Mouse (Mus musculus): ENCODE results near the gene Rad17. TPM values are rescaled to one million over a fixed set of nuclear protein-coding genes. Genes with fewer than 3 reads are reported as not detected.

Rad17 gene
- total RNA-seq, 2 experiments from 2014 or later = 13.0 to 13.3 TPM

DNA sequence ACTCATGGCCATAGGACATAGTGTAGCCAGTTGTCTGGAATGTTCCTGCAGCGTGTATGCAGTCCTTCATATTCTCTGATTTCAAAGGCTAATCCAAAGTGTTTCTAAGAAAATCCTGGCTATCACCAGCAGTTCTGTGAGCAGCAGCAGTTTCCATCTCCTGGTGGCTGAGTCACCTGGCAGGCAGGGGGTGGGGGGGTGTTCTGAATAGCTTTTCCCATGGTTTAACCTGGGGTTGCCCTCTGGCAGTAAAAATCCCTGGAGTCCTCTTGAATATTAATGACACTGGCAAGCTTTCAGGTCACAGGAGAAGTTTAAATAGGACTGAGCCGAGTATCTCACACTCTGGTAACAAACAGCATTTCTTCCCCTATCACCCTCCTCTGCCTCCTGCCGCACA is 69.2 kb downstream of the Rad17 start:
- no peak for DNase-seq (ENCODE audit: extremely low spot score in 1 of 2, low spot score in 2 of 2)
- intact Hi-C loops (cut with DNase I) = no loop called here

DNA sequence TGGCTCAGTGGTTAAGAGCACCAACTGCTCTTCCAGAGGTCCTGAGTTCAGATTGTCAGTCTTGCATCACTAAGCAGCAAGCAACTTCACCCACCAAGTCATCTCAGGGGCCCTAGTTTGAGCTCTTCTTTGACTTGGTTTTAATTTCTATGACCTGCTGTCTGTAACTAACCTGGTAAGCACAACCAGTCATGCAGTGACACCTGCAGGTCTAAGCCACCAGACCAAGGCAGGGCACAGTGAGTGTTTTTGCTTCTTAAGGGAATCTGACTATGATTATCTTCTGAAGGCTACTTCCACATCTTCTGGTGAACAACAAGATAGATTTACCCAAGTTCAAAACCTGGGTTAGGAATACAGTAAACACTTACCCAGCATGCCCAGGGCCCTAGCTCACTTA is 70.9 kb downstream of the Rad17 start:
- no peak for DNase-seq (ENCODE audit: extremely low spot score in 1 of 2, low spot score in 2 of 2)
- intact Hi-C loops (cut with DNase I) = no loop called here

DNA sequence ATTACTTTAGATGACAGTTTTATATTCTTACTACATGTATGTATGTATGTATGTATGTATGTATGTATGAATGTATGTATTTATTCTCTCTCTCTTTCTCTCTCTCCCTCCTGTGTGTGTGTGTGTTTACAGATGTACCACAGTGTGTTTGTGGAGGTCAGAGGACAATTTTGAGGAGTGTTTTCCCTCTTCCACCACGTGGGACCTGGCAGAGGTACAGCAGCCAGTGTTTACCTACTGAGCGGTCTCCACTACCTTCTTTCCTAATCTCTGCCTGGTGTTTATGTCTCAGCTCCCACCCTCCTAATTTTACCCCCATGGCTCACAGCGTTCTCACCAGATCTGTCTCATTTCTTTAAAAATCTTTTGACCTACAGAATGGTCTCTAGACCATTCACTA is 71.6 kb downstream of the Rad17 start:
- no peak for DNase-seq (ENCODE audit: extremely low spot score in 1 of 2, low spot score in 2 of 2)
- intact Hi-C loops (cut with DNase I) = no loop called here

DNA sequence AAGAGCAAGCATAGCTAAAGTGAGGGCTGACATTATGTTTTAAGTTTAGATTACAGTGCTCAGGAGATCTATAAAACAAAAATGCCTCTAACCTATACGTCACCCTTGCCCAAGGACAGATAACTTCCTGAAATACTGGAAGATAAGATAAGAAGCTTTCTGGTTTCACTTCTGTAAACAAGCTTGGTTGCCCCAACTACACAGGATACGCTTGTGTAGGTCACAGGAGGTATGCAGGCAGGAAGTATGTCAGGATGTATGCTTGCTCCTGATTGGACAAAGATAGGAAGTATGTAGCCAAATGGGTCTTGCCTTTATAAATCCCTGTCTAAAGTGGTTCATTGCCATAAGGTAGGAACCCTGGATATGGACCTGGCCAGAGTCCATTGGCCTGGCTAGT is 74.9 kb downstream of the Rad17 start:
- no peak for DNase-seq (ENCODE audit: extremely low spot score in 1 of 2, low spot score in 2 of 2)
- intact Hi-C loops (cut with DNase I) = no loop called here

DNA sequence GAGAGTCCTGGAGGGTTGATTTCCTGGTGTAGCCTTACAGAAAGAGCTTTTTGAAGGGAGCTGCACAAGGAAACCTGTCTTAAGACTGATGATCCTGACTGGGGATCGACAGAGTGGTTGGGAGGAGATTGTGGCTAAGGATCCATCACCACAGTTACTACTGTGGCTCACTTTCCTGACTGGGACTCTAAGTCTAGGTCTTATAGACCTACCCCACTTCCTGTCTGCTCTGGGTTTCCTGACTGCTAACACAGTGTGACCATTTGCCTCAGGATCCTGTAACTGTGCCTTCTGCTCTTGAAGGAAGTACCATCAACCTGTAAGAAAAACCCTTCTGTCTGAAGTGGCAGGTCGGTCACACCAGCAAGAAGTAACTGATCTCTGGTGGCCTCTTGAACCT is 80.1 kb downstream of the Rad17 start:
- DNase-seq (ENCODE audit: extremely low spot score in 1 of 2, low spot score in 2 of 2) = no peak
- intact Hi-C loops (cut with DNase I) = no loop called here

DNA sequence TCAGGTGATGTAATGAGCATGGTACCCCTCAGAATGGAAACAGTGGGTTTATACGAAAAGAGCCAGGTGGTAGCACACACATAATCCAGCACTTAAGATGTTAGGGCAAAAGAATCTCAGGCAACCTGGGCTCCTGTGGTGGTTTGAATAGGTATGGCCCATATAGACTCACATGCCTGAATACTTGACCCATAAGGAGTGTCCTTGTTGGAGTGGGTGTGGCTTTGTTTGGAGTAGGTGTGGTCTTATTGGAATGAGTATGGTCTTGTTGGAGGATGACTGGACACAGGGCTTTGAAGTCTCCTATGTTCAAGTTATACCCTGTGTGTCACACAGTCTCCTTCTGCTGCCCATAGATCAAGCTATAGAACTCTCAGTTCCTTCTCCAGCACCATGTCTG is 82.5 kb downstream of the Rad17 start:
- no peak for DNase-seq (ENCODE audit: extremely low spot score in 1 of 2, low spot score in 2 of 2)
- intact Hi-C loops (cut with DNase I) = no loop called here

Other genes starting within 250 kb of the Rad17 start
- gene Naip1, start 198.2 kb downstream of the Rad17 start, total RNA-seq (2021) = under 1 TPM; 0.18 to 0.41 TPM
- gene Gtf2h2, start 158.5 kb downstream of the Rad17 start, total RNA-seq (2021) = 10 to 100 TPM; 42.8 to 44.2 TPM
- 1 to 10 TPM; 9.5 to 9.6 TPM for gene Ocln, start 98.3 kb downstream of the Rad17 start, total RNA-seq (2021)
- gene Marveld2, start 34.1 kb downstream of the Rad17 start, total RNA-seq (2021) = 1 to 10 TPM; 1.2 to 2.6 TPM
- 100 to 1,000 TPM; 110 to 115 TPM for gene Ak6, start 72 bp downstream of the Rad17 start, total RNA-seq (2021)
- gene Taf9, start 528 bp upstream of the Rad17 start, total RNA-seq (2021) = 10 to 100 TPM; 23.2 to 29.3 TPM
- under 1 TPM; 0.47 to 0.79 TPM for gene Ccdc125, start 18.7 kb upstream of the Rad17 start, total RNA-seq (2021)
- gene Cdk7, start 79.9 kb upstream of the Rad17 start, total RNA-seq (2021) = 10 to 100 TPM; 33.6 to 37.3 TPM
- 10 to 100 TPM; 65.3 to 65.6 TPM for gene Mrps36, start 93.6 kb upstream of the Rad17 start, total RNA-seq (2021)
- gene Cenph, start 124.8 kb upstream of the Rad17 start, total RNA-seq (2021) = 1 to 10 TPM; 1.8 to 3.1 TPM
- 1 to 10 TPM; 3.9 to 6.5 TPM for gene Ccnb1, start 135.5 kb upstream of the Rad17 start, total RNA-seq (2021)
- 10 to 100 TPM; 40.1 to 42.8 TPM for gene Slc30a5, start 182.4 kb upstream of the Rad17 start, total RNA-seq (2021)